Mouse (Mus musculus) heart, embryonic 13.5 days (tissue): ENCODE measurements around the gene Cables2. TPM values are rescaled to one million over a fixed set of nuclear protein-coding genes. Genes with fewer than 3 reads are reported as not detected.
A peak's percentile ranks its signal among the peaks of the same experiment; 100 is the strongest.

Source experiments
- ATAC-seq: fragments of 200-750 bp; cut with Nextera tagmentation; 2 replicates; pipeline ENCODE4 v1.8.0; 2017; ENCODE audit warnings: moderate TSS enrichment; ENCODE audit not compliant: insufficient number of reproducible peaks, low FRiP score, low TSS enrichment; ENCODE audit errors: extremely low read depth
- H3K27ac ChIP-seq: fragments of 300-500 bp; sonication (generic); replicated peaks from 2 replicates; pipeline ENCODE4 v1.5.1; 2015; ENCODE audit warnings: moderate library complexity, mild to moderate bottlenecking, inconsistent platforms
- H3K27me3 ChIP-seq: fragments of 300-500 bp; sonication (generic); replicated peaks from 2 replicates; pipeline ENCODE4 v1.6.1; 2015; ENCODE audit warnings: mild to moderate bottlenecking, inconsistent platforms
- H3K36me3 ChIP-seq: fragments of 300-500 bp; sonication (generic); 2 replicates; pipeline ENCODE4 v1.6.1; 2015; ENCODE audit warnings: mild to moderate bottlenecking, inconsistent platforms
- H3K4me1 ChIP-seq: fragments of 300-500 bp; sonication (generic); 2 replicates; pipeline ENCODE4 v1.6.1; 2015; ENCODE audit warnings: inconsistent platforms
- H3K4me2 ChIP-seq: fragments of 300-500 bp; sonication (generic); 2 replicates; pipeline ENCODE4 v1.6.1; 2015; ENCODE audit warnings: inconsistent platforms, mild to moderate bottlenecking, moderate library complexity
- H3K4me3 ChIP-seq: fragments of 300-500 bp; sonication (generic); 2 replicates; pipeline ENCODE4 v1.5.1; 2015; ENCODE audit warnings: moderate library complexity, mild to moderate bottlenecking, inconsistent platforms
- H3K9ac ChIP-seq: fragments of 300-500 bp; sonication (generic); 2 replicates; pipeline ENCODE4 v1.6.1; 2015; ENCODE audit warnings: inconsistent platforms, mild to moderate bottlenecking, moderate library complexity
- H3K9me3 ChIP-seq: fragments of 300-500 bp; sonication (generic); 2 replicates; pipeline ENCODE4 v1.6.1; 2016; ENCODE audit warnings: inconsistent platforms
- WGBS: fragments of 180-500 bp; shearing (Covaris S2); methylation state at CpG from one replicate; pipeline ENCODE4 v1.1.7; 2015; ENCODE audit warnings: mixed read lengths; 5-methylcytosine and 5-hydroxymethylcytosine counted together
- polyA plus RNA-seq: library from polyadenylated mRNA; unstranded; fragments of >200 nt; fragmentation: Nextera tagmentation; extraction: Ambion mirVana; gene quantifications from 2 replicates; pipeline ENCODE4 v1.2.1, GENCODE M21; 2015

The Cables2 gene
- polyA plus RNA-seq, 1 experiment from 2014 or later, result 9.3 TPM

GRCm38 (mm10) chr2:180251838-180252237 is 21.5 kb downstream of the Cables2 start:
- Histone ChIP-seq H3K9ac (no peak overlapping the region), H3K4me2 (no peak overlapping the region), H3K27me3 (no peaks in the 10 kb centered on the region), H3K4me3 (no peak overlapping the region), H3K27ac (no peak overlapping the region), H3K36me3 (no peaks in the 10 kb centered on the region), H3K4me1 (peaks cover 19% of the 10 kb centered on the region), H3K9me3 (no peaks in the 10 kb centered on the region)
- no peak for ATAC-seq
- 52% methylated on average over 3 of the region's 3 CpGs for WGBS

- H3K4me3 ChIP-seq, result no peak overlapping the region
- H3K36me3 ChIP-seq, result no peaks in the 10 kb centered on the region
- H3K27ac ChIP-seq, result no peak overlapping the region
- H3K9ac ChIP-seq, result 0 out of 2 replicates have a peak overlapping the region, but pooled peaks have one; percentile 52
- WGBS, result 30% methylated on average over 11 of the region's 11 CpGs
- H3K9me3 ChIP-seq, result no peaks in the 10 kb centered on the region
- no peaks in the 10 kb centered on the region for H3K27me3 ChIP-seq
- no peak overlapping the region for H3K4me2 ChIP-seq
- no peak for ATAC-seq
- peaks cover 13% of the 10 kb centered on the region for H3K4me1 ChIP-seq
Observed at GRCm38 (mm10) chr2:180250930-180251611, 22.2 kb downstream of the Cables2 start.

GRCm38 (mm10) chr2:180248947-180249660 is 24.2 kb downstream of the Cables2 start:
- H3K9ac ChIP-seq, result no peak overlapping the region
- no peaks in the 10 kb centered on the region for H3K27me3 ChIP-seq
- H3K4me2 ChIP-seq, result no peak overlapping the region
- no peak for ATAC-seq
- WGBS, result 55% methylated on average over 9 of the region's 9 CpGs
- peaks cover 8% of the 10 kb centered on the region for H3K4me1 ChIP-seq
- H3K9me3 ChIP-seq, result no peaks in the 10 kb centered on the region
- H3K36me3 ChIP-seq, result no peaks in the 10 kb centered on the region
- no peak overlapping the region for H3K27ac ChIP-seq
- H3K4me3 ChIP-seq, result no peak overlapping the region

GRCm38 (mm10) chr2:180247916-180248315 is 25.4 kb downstream of the Cables2 start:
- Histone ChIP-seq H3K36me3 (no peaks in the 10 kb centered on the region), H3K4me2 (no peak overlapping the region), H3K4me1 (peaks cover 8% of the 10 kb centered on the region), H3K9me3 (no peaks in the 10 kb centered on the region), H3K4me3 (no peak overlapping the region), H3K9ac (no peak overlapping the region), H3K27ac (no peak overlapping the region), H3K27me3 (no peaks in the 10 kb centered on the region)
- whole genome bisulfite sequencing, result 88% methylated on average over 5 of the region's 5 CpGs
- ATAC-seq, result no peak

GRCm38 (mm10) chr2:180243108-180243507 is 30.2 kb downstream of the Cables2 start:
- no peaks in the 10 kb centered on the region for H3K36me3 ChIP-seq
- H3K4me3 ChIP-seq, result no peak overlapping the region
- H3K9ac ChIP-seq, result no peak overlapping the region
- no peak overlapping the region for H3K27ac ChIP-seq
- H3K9me3 ChIP-seq, result 0 out of 2 replicates have a peak, but pooled peaks cover 4% of the 10 kb centered on the region
- WGBS, result 83% methylated on average over 4 of the region's 4 CpGs
- peaks cover 8% of the 10 kb centered on the region; the same call in 1 of the 2 replicates for H3K4me1 ChIP-seq
- ATAC-seq, result no peak
- H3K27me3 ChIP-seq, result no peaks in the 10 kb centered on the region
- H3K4me2 ChIP-seq, result no peak overlapping the region

DNA sequence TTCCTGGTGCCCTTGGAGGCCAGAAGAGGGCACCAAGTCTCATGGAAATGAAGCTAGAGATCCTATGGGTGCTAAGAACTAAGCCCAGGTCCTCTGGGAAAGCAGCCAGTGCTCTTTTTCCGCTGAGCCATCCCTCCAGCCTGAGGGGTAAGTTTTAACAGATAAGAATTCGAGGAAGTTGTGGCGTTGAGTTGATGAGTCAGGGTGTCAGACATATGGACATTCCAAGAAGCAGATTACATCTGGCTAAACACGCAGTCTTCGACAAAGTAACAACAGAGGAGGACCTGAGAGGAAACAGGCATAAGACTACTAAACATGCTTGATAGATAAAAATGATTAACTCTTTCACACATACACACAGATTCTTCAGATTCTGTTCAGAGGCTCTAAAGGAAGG is 34.7 kb downstream of the Cables2 start:
- no peaks in the 10 kb centered on the region for H3K36me3 ChIP-seq
- no peak overlapping the region for H3K4me2 ChIP-seq
- no peak overlapping the region for H3K4me3 ChIP-seq
- peaks cover 36% of the 10 kb centered on the region for H3K4me1 ChIP-seq
- H3K9ac ChIP-seq, result no peak overlapping the region
- no peaks in the 10 kb centered on the region for H3K27me3 ChIP-seq
- WGBS, result 43% methylated on average over 5 of the region's 5 CpGs
- no peak overlapping the region for H3K27ac ChIP-seq
- H3K9me3 ChIP-seq, result 0 out of 2 replicates have a peak, but pooled peaks cover 4% of the 10 kb centered on the region
- no peak for ATAC-seq

GRCm38 (mm10) chr2:180237601-180238345 is 35.5 kb downstream of the Cables2 start:
- no peak overlapping the region for H3K4me3 ChIP-seq
- no peak overlapping the region for H3K4me2 ChIP-seq
- peaks cover 44% of the 10 kb centered on the region for H3K4me1 ChIP-seq
- H3K36me3 ChIP-seq, result no peaks in the 10 kb centered on the region
- WGBS, result 86% methylated on average over 7 of the region's 7 CpGs
- H3K9me3 ChIP-seq, result 0 out of 2 replicates have a peak, but pooled peaks cover 4% of the 10 kb centered on the region
- no peak overlapping the region for H3K9ac ChIP-seq
- ATAC-seq, result no peak
- no peaks in the 10 kb centered on the region for H3K27me3 ChIP-seq
- H3K27ac ChIP-seq, result no peak overlapping the region

DNA sequence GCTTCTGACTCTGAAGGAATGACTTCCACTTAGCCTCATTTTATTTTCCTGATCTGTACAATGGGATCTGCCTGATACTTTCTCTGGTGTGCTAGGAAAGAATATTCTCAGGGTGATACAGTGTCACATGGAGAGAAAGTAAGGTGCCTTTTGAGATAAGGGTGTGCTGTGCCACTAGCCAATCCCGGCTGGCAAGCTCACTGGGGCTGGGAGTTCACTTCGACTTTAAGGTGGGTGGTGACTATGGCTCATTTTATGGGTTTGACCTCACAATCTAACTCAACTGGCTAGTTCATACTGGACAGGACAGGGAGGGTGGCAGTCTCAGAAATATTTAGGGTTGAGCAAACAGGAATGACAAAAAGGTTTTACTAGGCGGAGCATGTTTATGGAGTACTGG is 36.4 kb downstream of the Cables2 start:
- peaks cover 49% of the 10 kb centered on the region for H3K4me1 ChIP-seq
- no peak overlapping the region for H3K9ac ChIP-seq
- 0 out of 2 replicates have a peak, but pooled peaks cover 4% of the 10 kb centered on the region for H3K9me3 ChIP-seq
- H3K4me2 ChIP-seq, result no peak overlapping the region
- ATAC-seq, result no peak
- 74% methylated on average over 3 of the region's 3 CpGs for WGBS
- H3K4me3 ChIP-seq, result no peak overlapping the region
- no peak overlapping the region for H3K27ac ChIP-seq
- no peaks in the 10 kb centered on the region for H3K36me3 ChIP-seq
- no peaks in the 10 kb centered on the region for H3K27me3 ChIP-seq

DNA sequence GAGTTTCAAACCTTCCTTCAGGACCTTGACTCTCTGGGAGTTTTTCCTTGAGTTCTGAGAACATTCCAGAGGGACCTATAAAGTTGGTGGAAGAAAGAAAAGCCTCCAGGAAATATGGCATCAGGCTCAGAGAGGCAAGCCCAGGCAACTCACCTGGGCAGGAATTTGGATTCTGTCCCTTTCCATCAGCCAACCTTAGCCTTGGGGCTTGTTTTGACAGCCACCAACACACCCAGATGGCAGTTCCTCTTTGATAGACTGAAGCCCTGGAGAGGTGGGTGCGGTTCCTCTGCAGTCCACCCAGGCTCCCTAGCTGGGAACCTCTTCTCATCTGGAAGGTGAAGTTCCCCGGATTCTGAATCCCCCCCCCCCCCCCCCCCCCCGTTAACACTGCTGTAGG is 36.8 kb downstream of the Cables2 start:
- WGBS, result 52% methylated on average over 2 of the region's 3 CpGs
- H3K4me3 ChIP-seq, result no peak overlapping the region
- H3K36me3 ChIP-seq, result no peaks in the 10 kb centered on the region
- no peak overlapping the region for H3K9ac ChIP-seq
- peaks cover 49% of the 10 kb centered on the region for H3K4me1 ChIP-seq
- no peak overlapping the region; the same call in 1 of the 2 replicates for H3K27ac ChIP-seq
- ATAC-seq, result no peak
- 0 out of 2 replicates have a peak, but pooled peaks cover 1% of the 10 kb centered on the region for H3K9me3 ChIP-seq
- no peak overlapping the region for H3K4me2 ChIP-seq
- no peaks in the 10 kb centered on the region for H3K27me3 ChIP-seq

- peaks cover 49% of the 10 kb centered on the region for H3K4me1 ChIP-seq
- no peak for ATAC-seq
Observed at GRCm38 (mm10) chr2:180235788-180236187, 37.5 kb downstream of the Cables2 start.

DNA sequence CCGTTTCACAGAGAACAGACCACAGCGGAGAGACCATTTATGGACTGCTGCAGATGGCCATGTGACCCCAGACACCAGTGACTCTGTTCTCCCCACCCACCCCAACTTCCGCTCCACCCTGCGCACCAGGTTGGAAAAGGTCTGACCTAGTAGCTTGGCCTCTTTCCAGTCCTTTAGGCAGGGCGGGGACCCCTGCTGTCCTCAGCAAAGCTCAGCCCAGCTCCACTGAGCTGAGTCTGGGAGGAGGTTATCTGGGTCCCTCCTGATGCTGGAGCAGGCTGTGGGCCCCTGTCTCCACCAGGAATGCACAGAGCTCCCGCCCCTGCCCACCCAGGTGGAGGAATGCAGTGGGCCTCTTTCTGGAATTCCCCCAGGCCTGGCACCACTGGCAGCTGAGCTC is 38.3 kb downstream of the Cables2 start:
- no peaks in the 10 kb centered on the region for H3K36me3 ChIP-seq
- peak overlapping the region; percentile 93 for H3K27ac ChIP-seq
- H3K4me3 ChIP-seq, result no peak overlapping the region
- H3K4me2 ChIP-seq, result peak overlapping the region; percentile 27
- no peaks in the 10 kb centered on the region for H3K9me3 ChIP-seq
- H3K4me1 ChIP-seq, result peaks cover 54% of the 10 kb centered on the region
- H3K9ac ChIP-seq, result no peak overlapping the region
- H3K27me3 ChIP-seq, result no peaks in the 10 kb centered on the region
- peak; percentile 30; the same call in 1 of the 2 replicates for ATAC-seq
- WGBS, result 32% methylated on average over 6 of the region's 6 CpGs

More at GRCm38 (mm10) chr2:180235788-180236187, 37.5 kb downstream of the Cables2 start:
- no peaks in the 10 kb centered on the region for H3K36me3 ChIP-seq
- no peak overlapping the region for H3K4me2 ChIP-seq
- H3K9ac ChIP-seq, result no peak overlapping the region
- WGBS, result 73% methylated on average over 4 of the region's 4 CpGs
- no peak overlapping the region for H3K4me3 ChIP-seq
- no peaks in the 10 kb centered on the region for H3K9me3 ChIP-seq
- peak overlapping the region; percentile 93 for H3K27ac ChIP-seq
- H3K27me3 ChIP-seq, result no peaks in the 10 kb centered on the region
